Mouse (Mus musculus) kidney, adult 18-20 months (tissue): ENCODE data around the gene Olfr66.

Source experiments
- DNase-seq: peaks from one replicate; pipeline ENCODE4 v3.0.0; 2021

Olfr66 gene

GRCm38 (mm10) chr7:103886152-103886551 is at the start of gene Olfr66:
Gene Olfr66 (minus strand): TSS chr7:103886252.
- DNase-seq, result no peak

DNA sequence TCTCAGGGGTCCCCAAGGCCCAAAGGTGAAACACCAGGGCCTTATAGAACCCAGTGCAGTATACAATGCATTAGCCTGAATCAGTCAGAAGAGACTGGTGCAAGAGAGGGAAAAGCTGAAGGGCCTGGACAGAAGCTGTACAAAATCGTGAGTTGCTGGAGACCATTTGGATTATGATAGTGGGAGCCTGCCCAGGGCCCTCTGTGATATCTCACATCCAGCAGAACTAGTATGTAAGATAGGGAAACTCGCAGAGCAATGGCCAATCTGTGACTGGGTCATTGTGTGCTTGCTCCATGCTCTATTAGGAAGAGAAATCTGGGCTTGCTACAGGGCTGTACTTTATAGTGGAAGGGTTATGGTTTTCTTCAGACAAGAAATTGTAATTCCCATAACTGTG is 48.2 kb upstream of the Olfr66 start, which contains the start of gene Olfr632:
TSS of gene Olfr632 (plus strand) at position 84 of the 400 bp plus-strand sequence.
- DNase-seq, result no peak

GRCm38 (mm10) chr7:103928525-103928924 is 42.5 kb upstream of the Olfr66 start, which contains the start of gene Olfr631:
Gene Olfr631 (plus strand): TSS chr7:103928825.
- DNase-seq, result no peak

DNA sequence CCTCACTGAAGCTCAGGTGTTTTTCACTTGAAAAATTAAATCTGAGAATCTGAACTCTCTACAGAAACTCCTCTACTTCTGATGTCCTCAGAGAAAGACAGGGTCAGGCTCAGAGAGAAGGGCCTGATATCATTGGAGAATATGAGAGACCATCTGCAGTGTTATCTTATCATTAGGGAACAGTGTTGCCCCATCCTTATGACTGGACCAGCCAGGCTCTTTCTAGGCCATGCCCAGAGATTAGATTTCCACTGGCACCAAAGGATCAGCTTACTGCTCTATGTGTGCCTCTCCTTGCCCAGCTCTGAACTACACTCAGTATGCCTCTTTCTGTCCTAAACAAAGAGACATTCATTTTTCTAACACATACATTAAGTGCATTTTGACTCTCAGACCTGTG is 29.3 kb upstream of the Olfr66 start:
- no peak for DNase-seq

DNA sequence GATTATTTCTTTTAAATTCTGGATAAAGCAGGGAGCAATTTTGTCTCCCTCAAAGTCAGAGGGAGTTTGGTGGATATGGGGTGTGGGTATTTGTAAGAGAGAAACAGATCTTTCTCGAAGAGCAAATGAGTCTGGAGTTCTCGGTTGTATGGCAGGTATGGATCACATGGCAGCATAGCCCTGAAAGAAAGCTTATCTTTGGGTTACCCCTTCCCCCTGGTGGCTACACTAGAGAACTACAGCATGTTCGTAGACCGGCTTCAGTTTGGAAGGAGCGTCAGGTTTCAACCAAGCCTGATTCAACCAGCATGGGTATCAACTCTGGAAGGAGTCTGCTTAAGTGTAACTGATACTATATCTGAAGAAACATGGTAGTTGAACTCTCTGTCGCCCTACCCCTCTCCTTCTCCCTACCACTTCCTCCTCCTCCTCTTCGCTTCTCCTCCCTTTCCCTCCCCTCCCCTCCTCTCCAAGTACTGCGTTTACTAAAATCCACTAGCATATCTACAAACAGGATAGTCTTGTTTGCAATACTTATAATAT is 27.0 kb upstream of the Olfr66 start:
- DNase-seq, result no peak

DNA sequence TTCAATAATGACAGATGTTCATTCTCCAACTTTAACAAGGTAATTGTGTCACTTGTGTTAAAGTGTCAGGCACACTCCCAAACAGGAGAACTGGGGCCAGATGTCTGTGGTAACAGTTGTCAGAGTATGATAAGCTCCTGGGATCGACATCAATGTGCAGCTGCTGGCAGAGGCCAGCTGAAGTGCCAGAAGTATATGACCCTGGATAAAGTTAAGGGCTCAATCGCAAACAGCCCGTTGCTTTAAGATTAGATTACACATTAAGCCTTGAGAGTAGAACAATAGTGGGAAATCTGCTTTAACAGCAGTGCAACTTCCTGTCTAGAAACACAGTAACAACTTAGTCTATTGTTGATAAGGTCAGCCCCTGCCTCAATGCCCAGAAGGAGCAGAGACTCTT is 24.0 kb upstream of the Olfr66 start:
- no peak for DNase-seq

DNA sequence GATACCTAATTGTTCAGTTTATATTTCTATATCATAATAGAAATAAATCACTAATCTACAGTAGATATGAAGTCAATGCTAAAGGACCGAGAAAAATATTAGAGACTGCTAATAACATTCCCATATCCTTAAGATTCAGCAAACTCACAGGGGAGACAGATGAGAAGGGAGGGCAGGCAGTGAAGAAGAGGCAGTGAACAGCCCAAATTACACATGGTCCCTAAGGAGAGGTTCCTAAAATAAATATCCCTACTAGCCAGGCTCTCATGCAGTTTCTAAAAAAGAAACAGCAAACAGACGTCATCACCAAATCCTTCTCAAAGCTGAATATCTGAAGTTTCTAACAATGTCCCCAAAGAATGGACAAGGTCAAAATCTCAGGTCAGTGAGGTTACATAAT is 17.1 kb upstream of the Olfr66 start, which contains the start of gene Olfr65:
TSS of gene Olfr65 (plus strand) at position 301 of the 400 bp plus-strand sequence.
- DNase-seq, result no peak

- DNase-seq, result no peak
These were observed 8.3 kb upstream of the Olfr66 start, which contains the start of gene Olfr64 for GRCm38 (mm10) chr7:103894385-103894784. Gene Olfr64 (minus strand): TSS chr7:103894485.

DNA sequence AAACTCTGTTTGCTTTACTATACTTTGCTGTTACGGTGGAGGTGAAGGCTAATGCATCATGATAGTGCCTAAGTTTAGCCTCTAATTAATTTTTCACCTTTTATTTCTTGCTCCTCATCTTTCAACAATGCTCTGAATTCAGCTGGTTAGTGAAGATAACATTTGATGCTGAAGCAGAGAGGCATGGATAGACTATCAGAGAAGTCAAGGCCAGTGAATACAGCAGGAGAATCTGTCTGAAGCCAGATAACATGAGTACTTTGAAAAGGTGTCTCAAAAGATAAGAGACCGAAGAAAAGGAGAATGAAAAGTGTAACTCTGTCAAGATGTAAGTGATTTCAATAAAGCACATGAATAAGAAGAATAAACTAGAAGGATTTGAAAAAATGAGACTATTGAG is 9.0 kb downstream of the Olfr66 start:
- no peak for DNase-seq

GRCm38 (mm10) chr7:103874451-103874850 is 11.6 kb downstream of the Olfr66 start:
- no peak for DNase-seq

DNA sequence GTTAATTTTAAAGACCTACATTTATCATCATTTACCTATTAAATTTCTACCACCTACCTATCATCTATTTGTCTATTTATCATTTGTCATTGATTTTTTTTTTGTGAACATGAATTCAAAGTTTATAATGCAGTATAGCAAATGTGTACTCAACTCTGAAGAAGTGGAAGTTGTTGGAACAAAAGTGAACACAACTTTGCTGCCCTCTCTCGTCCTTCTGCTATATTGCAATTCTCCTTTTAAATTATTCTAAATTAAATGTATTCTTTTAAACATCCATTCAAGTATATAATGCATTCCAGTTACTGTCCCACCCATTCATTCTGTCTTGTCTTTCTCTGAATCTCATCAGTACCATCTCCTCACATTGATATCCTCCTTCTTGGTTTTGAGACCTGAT is 13.0 kb downstream of the Olfr66 start:
- no peak for DNase-seq

DNA sequence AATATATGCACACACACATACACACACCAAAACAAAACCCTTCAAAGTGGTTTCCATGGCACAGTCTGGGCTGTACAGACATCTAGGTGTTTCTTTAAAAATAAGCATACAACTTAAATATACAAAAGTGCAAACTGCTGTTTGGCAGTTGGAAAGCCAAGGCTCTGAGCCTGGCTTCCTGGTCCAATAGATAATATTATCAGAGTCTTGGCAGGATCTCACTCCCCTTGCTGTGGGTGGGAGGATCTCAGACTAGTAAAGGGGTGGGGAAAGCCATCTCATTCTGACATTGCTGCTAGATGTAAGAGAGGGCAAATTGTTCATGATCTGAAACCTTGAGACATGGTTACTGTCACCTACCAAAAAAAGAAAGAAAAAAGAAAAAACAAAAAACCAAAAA is 15.4 kb downstream of the Olfr66 start:
- DNase-seq, result no peak

DNA sequence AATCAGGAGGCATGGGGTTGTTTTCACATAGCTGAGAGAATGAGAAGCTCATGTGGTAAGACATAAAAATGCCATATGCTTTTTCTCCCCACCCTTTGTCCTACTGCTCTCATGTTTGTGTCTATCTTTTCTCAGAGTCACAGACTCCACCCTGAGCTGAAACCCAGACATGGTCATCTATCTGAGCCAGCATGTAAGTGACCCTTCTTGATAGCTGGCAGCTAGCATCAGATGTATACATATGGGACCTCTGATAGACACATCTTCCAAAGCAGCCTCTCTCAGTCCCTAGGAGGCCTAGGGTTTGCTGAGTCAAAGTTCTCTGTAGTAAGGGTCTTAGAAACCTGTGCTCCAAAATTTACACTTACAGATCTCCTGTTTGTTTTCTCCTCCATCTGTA is 20.3 kb downstream of the Olfr66 start:
- no peak for DNase-seq

GRCm38 (mm10) chr7:103861531-103861930 is 24.5 kb downstream of the Olfr66 start:
- DNase-seq, result no peak

GRCm38 (mm10) chr7:103860855-103861254 is 25.2 kb downstream of the Olfr66 start:
- no peak for DNase-seq

DNA sequence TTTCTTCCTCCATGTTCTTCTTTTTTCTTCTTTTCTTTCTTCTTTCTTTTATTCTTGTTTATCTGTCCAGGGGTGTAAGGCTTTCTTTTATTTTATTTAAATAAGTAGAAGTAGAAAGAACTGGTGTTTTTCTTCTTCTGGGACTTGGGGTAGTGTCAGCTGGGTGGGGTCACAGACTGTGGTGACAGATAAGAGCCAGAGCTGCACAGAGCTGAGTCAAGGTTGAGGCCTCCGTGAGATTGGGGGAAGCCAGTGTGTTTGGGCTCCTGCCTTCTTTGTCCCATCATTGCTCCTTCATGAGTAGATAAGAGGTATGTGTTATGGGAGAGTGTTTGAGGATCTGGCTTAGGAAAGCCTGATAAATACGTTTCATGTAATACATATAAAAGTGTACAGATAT is 27.0 kb downstream of the Olfr66 start:
- DNase-seq, result no peak

- DNase-seq, result no peak
These were observed 31.4 kb downstream of the Olfr66 start for GRCm38 (mm10) chr7:103854669-103855068.

- DNase-seq, result no peak
These were observed 33.0 kb downstream of the Olfr66 start, which contains the start of gene Hbb-y for GRCm38 (mm10) chr7:103853090-103853489. Gene Hbb-y (minus strand): TSS chr7:103853216.

GRCm38 (mm10) chr7:103844525-103845325 is 41.3 kb downstream of the Olfr66 start:
- DNase-seq, result no peak

GRCm38 (mm10) chr7:103843034-103843433 is 43.0 kb downstream of the Olfr66 start, which contains the start of gene Hbb-bh1:
Gene Hbb-bh1 (minus strand): TSS chr7:103843164.
- no peak for DNase-seq

- no peak for DNase-seq
These were observed 45.8 kb downstream of the Olfr66 start, which contains the start of gene Hbb-bh2 for GRCm38 (mm10) chr7:103840268-103840667. Gene Hbb-bh2 (minus strand): TSS chr7:103840520.
